Mouse (Mus musculus) retina, adult 2 months (tissue): ENCODE data around the gene Slc25a24.
A peak's percentile ranks its signal among the peaks of the same experiment; 100 is the strongest.

Experiments used
- DNase-seq: peaks from one replicate; pipeline ENCODE4 v3.0.0-alpha.2; 2012; ENCODE audit warnings: low read depth, low spot score

Slc25a24 gene

DNA sequence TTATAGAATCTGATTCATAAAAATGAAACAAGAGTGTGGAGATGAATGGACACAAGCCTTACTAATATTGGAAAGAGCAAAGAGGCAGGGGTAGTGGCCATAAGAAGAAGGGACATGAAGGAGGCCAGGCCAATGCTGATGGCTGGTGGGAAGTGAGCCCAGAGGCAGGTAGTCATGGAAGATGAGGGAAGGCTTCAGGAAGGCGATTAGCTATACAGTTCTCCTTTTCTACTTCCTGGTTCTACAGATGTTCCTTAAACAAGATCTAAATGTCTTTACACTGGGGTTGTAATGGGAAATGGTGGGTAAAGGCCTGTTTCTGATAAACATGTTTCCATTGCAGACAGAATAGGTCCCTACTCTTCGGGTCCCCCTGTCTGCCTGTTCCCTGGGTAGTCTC lies 46.2 kb downstream of the Slc25a24 start:
- no peak for DNase-seq

GRCm38 (mm10) chr3:109171070-109171778 lies 48.3 kb downstream of the Slc25a24 start:
- peak; percentile 25 for DNase-seq

- DNase-seq: no peak
Measured at GRCm38 (mm10) chr3:109174394-109174793, 51.4 kb downstream of the Slc25a24 start.

DNA sequence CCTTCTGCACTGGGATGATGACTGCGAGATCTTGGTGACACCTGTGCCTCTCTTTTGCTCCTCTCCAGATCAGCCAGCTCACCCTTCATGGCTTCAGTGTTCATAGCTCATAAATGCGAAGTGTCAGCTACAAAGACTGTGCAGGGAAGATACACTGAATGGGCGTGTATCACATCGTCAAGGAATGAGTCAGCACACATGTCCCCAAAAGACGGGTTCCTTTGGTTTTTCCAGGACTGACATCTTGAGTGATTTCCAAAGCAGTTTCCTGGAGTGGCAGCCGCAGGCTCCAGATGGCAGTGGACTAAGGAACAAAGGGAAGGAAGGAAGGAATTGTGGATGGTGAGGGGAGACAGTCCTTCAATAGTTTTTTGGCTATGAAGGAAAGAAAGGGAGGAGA lies 55.8 kb downstream of the Slc25a24 start:
- DNase-seq: no peak

DNA sequence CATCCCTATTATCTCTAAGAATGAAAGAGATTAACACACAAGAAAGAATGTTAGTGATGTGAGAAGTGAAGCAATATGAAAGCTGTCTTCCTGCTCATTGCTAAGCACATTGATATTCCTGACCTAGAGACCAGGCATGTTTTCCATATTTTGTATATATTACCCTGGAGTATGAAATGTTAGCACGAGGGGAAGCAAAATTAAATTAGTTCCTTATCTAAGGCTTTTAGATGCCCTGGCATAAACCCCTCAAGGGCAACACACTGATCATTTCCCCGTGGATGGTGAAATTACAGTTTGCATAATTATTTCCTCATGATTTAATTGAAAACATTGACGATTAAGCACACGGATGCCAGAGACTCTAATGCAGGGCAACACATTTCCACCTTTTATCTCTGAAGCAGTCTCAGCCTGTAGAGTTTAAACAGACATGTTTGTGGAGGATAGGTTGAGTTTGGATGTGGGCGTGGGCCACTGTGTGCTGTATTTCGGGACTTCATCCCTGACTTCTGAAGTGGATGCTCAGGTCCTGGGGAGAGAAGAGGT lies 56.7 kb downstream of the Slc25a24 start:
- DNase-seq: no peak

DNA sequence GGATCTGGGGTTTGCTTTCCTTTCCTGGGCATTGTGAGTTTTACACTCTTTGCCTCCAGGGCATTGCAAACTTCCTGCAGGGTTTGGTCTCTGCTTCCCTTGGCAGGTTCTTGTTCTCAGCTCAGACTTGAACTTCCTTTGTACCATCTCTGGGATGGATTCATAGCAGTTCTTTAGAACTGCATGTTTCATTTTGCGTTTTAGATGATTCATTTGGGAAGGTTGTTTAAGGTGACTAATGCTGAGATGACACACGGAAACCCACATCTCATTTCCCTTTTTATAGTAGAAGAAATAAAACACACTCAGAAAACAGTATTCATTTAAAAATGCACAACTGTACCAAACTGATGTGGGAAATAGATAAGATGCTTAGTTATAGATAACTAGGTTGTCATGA lies 73.2 kb downstream of the Slc25a24 start:
- no peak for DNase-seq

DNA sequence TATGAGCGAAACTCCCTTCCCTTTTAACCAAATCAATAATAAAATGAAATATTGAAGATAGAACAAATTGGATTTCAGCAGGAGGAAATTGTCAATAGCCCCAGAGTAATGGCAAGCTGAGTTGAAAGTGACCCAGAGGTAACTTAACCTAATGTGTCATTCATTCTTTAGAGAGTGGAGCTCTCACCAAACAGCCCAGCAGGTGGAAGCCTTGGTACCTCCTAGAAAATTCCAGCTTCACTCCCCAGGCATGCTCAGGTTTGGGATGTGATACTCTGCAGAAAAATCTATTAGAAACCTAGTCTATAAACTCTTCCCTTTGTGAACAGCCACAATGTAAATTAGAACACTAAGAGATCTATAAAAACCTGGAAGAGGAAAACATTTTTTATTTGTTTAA lies 76.3 kb downstream of the Slc25a24 start:
- DNase-seq: no peak

GRCm38 (mm10) chr3:109212322-109212721 lies 89.4 kb downstream of the Slc25a24 start:
- DNase-seq: no peak

- no peak for DNase-seq
Measured at GRCm38 (mm10) chr3:109216352-109216751, 93.4 kb downstream of the Slc25a24 start.
